Mouse (Mus musculus): ENCODE measurements around the gene Hrh3.

GRCm38 (mm10) chr2:180070481-180071453 lies 33.5 kb downstream of the Hrh3 start, which contains the start of gene Mtg2:
- TF ChIP-seq CTCF (conservative IDR thresholded peaks at IDR 0.05; ENCODE audit: insufficient read depth, insufficient read length, low read depth, low read length) (no peak), POLR2A (IDR thresholded peaks at IDR 0.05; ENCODE audit: low read depth, low read length) (peak; percentile 47)
